Mouse (Mus musculus): Measurements from ENCODE around the gene Mdm4.

DNA sequence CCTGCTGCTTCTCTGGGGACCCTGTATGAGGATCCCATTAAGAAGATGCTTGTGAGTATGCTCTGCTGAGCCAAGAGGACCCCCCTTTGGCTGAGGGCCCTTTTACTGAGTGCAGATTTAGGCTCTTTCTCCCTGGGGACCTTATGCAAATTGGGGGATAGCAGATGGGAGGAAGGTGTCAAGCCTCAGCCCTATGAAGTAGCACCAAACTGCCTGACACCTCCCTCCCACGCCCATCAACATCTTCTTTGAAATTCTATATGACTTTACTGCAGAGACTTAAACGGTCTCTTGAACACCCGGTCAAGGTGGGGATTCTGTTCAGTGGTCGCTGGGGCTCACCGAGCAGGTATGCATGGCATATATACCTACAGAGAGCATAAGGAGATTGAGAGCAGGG, 22.7 kb upstream of the Mdm4 start:
- no peak for TF ChIP-seq EP300 (IDR thresholded peaks at IDR 0.05; ENCODE audit: low read depth)
- no peak for TF ChIP-seq CTCF (IDR thresholded peaks at IDR 0.05; ENCODE audit: low read depth)
